Mouse (Mus musculus) lung, adult 2 months (tissue): ENCODE results near the gene Heatr5a. TPM values are rescaled to one million over a fixed set of nuclear protein-coding genes. Genes with fewer than 3 reads are reported as not detected.

Source experiments
- DNase-seq: peaks from one replicate; pipeline ENCODE4 v3.0.0; 2022
- H3K4me1 ChIP-seq: fragments of 200-500 bp; 2 replicates; pipeline ENCODE4 v1.6.1; 2011; ENCODE audit warnings: low read length; ENCODE audit not compliant: control insufficient read depth, insufficient read depth
- H3K4me3 ChIP-seq: fragments of 200-500 bp; replicated peaks from 2 replicates; pipeline ENCODE3; 2011; ENCODE audit warnings: low read depth, mild to moderate bottlenecking, control low read depth, low read length; ENCODE audit errors: extremely low read depth
- CTCF ChIP-seq: fragments of 200-500 bp; IDR thresholded peaks from 2 replicates; pipeline ENCODE4 v1.5.1; 2011; ENCODE audit warnings: mild to moderate bottlenecking, low read length, control low read depth; ENCODE audit not compliant: insufficient read depth
- POLR2A ChIP-seq: fragments of 200-500 bp; IDR thresholded peaks from 2 replicates; pipeline ENCODE4 v1.6.1; 2011; ENCODE audit warnings: low read depth, mild to moderate bottlenecking, control low read depth, low read length, borderline replicate concordance; ENCODE audit errors: extremely low read depth
- WGBS: fragments of 180-500 bp; shearing (Covaris S2); methylation state at CpG from one replicate; pipeline ENCODE4 v1.1.7; 2018; 5-methylcytosine and 5-hydroxymethylcytosine counted together
- polyA plus RNA-seq: library from polyadenylated mRNA; depleted of rRNA; stranded (reverse); fragments of >200 nt; gene quantifications from 2 replicates; pipeline ENCODE4 v1.2.3, GENCODE M21; 2012; rRNA removed

Gene Heatr5a
- polyA plus RNA-seq: 35.0 and 50.4 TPM in 2 replicates

GRCm38 (mm10) chr12:51971070-51971664, at the start of gene Heatr5a:
TSS of gene Heatr5a (minus strand) at chr12:51971321.
- Histone ChIP-seq H3K4me1 (peaks cover 3% of the 10 kb centered on the region), H3K4me3 (peak within 1 kb of the TSS; percentile 79)
- WGBS: under 1% methylated on average over 53 of the region's 53 CpGs
- no peak for TF ChIP-seq CTCF
- peak; percentile 47; the same call in 1 of the 2 replicates for TF ChIP-seq POLR2A
- peak; percentile 86 for DNase-seq

GRCm38 (mm10) chr12:52014494-52015029, 43.4 kb upstream of the Heatr5a start:
- no peak for DNase-seq
- WGBS: 69% methylated on average over 7 of the region's 7 CpGs
- no peaks in the 10 kb centered on the region for H3K4me1 ChIP-seq
- no peak for TF ChIP-seq CTCF
- no peak for TF ChIP-seq POLR2A
- no peak overlapping the region for H3K4me3 ChIP-seq

GRCm38 (mm10) chr12:52014044-52014443, 42.9 kb upstream of the Heatr5a start:
- WGBS: 55% methylated on average over 11 of the region's 11 CpGs
- H3K4me3 ChIP-seq: no peak overlapping the region
- DNase-seq: no peak
- TF ChIP-seq POLR2A: no peak
- TF ChIP-seq CTCF: no peak
- no peaks in the 10 kb centered on the region for H3K4me1 ChIP-seq

GRCm38 (mm10) chr12:52013274-52013673, 42.2 kb upstream of the Heatr5a start:
- Histone ChIP-seq H3K4me3 (no peak overlapping the region), H3K4me1 (no peaks in the 10 kb centered on the region)
- no peak for DNase-seq
- WGBS: 18% methylated on average over 9 of the region's 9 CpGs
- TF ChIP-seq POLR2A (no peak), CTCF (no peak)

GRCm38 (mm10) chr12:52012159-52012558, 41.0 kb upstream of the Heatr5a start:
- no peak for TF ChIP-seq POLR2A
- TF ChIP-seq CTCF: no peak
- Histone ChIP-seq H3K4me1 (no peaks in the 10 kb centered on the region), H3K4me3 (no peak overlapping the region)
- WGBS: 57% methylated on average over 8 of the region's 8 CpGs
- DNase-seq: no peak

- no peaks in the 10 kb centered on the region; the same call in 1 of the 2 replicates for H3K4me1 ChIP-seq
- DNase-seq: no peak
- no peak overlapping the region for H3K4me3 ChIP-seq
- WGBS: 52% methylated on average over 2 of the region's 2 CpGs
- TF ChIP-seq POLR2A (no peak), CTCF (no peak)
These were observed 39.5 kb upstream of the Heatr5a start for GRCm38 (mm10) chr12:52010630-52010961.

GRCm38 (mm10) chr12:52009928-52010629, 39.0 kb upstream of the Heatr5a start:
- H3K4me1 ChIP-seq: no peaks in the 10 kb centered on the region; the same call in 1 of the 2 replicates

GRCm38 (mm10) chr12:52006633-52006994, 35.5 kb upstream of the Heatr5a start:
- 23% methylated on average over 5 of the region's 5 CpGs for WGBS
- no peaks in the 10 kb centered on the region; the same call in 1 of the 2 replicates for H3K4me1 ChIP-seq
- no peak for DNase-seq
- TF ChIP-seq CTCF (no peak), POLR2A (no peak)
- H3K4me3 ChIP-seq: peak overlapping the region; percentile 80

More at GRCm38 (mm10) chr12:52009928-52010629, 39.0 kb upstream of the Heatr5a start:
- TF ChIP-seq CTCF (no peak), POLR2A (no peak)
- 65% methylated on average over 15 of the region's 15 CpGs for WGBS
- H3K4me3 ChIP-seq: no peak overlapping the region
- DNase-seq: no peak

- no peaks in the 10 kb centered on the region; the same call in 1 of the 2 replicates for H3K4me1 ChIP-seq
- H3K4me3 ChIP-seq: peak within 1 kb of the TSS; percentile 80
- WGBS: 1% methylated on average over 46 of the region's 46 CpGs
- TF ChIP-seq POLR2A (peak; percentile 99), CTCF (no peak)
- peak; percentile 91 for DNase-seq
These were observed 34.9 kb upstream of the Heatr5a start, which contains the start of gene Dtd2 for GRCm38 (mm10) chr12:52005877-52006632. TSS of gene Dtd2 (minus strand) at chr12:52006501.
